Mouse (Mus musculus): ENCODE data around the gene Hadh. TPM values are rescaled to one million over a fixed set of nuclear protein-coding genes. Genes with fewer than 3 reads are reported as not detected.

The Hadh gene
- polyA plus RNA-seq, 1 experiment from 2014 or later, result 73.1 TPM

DNA sequence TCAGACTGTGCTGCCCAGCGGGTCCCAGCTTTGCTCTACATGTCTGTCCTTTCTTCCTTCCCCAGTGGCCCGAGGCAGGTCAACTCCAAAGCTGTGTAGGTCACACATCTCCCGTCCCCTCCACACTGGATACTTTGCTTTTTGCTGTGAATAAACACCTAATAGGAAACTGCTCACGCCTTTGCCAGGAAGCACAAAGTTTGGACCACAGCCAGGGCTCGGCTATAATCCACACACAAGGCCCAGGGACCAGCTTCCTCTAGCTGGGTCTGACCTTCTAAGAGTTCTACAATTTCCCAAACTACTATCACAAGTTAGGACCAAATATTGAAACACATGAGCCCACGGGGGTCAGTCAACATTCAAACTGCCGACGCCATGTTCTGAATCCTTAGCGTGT is 27.2 kb upstream of the Hadh start:
- DNase-seq (ENCODE audit: low spot score), result no peak
- Histone ChIP-seq H3K4me1 (replicated peaks) (peaks cover 12% of the 10 kb centered on the region), H3K27ac (no peak overlapping the region), H3K27me3 (ENCODE audit: insufficient read depth, poor library complexity, severe bottlenecking) (peaks cover 28% of the 10 kb centered on the region), H3K9me3 (no peaks in the 10 kb centered on the region), H3K4me3 (no peak overlapping the region), H3K36me3 (no peaks in the 10 kb centered on the region)
- WGBS, result 86% methylated on average over 9 of the region's 9 CpGs

DNA sequence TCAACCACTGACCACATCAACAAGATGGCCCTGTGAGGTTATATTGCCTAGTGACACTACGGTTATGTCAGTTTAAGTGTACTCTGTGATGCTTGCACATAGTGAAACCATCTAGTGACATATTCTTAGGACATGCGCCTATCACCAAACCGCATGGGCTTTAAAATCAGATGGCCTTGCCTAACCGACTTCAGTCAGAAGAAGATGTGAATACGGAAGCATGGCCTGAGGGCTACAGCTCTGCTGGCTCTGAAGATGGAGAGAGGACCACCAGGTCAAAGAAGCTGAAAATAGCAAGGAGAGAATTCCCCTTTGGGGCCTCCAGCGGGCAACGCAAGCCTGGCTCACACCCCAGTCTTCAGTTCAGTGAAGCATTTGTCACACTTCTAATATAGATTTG is 25.0 kb upstream of the Hadh start:
- no peaks in the 10 kb centered on the region for H3K36me3 ChIP-seq

DNA sequence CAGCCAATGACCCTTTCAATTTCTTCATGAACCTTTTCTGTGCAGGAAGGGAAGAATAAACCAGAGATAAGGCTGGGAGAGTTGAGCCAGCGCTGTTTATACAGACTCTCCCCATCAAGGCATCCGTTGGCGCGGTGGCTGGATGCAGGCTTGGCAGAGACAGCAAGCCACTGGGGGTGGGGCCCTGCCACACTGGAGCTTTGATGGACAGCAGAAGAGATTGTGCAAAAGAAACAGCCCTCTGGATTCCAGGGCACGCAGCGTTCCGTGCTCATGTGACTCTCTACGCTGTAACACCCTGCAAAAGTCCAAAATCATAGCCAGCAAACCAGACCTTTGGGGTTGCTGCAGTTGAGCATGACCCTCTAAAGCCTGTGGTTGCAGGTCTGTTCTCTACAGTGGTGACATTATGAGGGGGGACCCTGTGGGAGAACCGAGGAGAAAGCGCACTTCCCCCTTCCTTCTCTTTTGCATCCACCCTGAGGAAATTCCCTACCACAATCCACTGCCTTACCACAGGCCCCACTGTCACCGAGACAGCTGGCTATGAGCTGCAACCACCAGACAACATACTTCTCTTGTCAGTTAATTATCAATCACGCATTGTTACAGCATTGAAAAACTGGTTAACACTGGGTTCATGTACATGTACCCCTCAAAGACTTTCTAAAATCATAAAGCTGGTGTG is 23.8 kb upstream of the Hadh start:
- no peak for DNase-seq (ENCODE audit: low spot score)
- no peak overlapping the region for H3K27ac ChIP-seq
- H3K4me3 ChIP-seq, result no peak overlapping the region
- no peaks in the 10 kb centered on the region for H3K4me1 ChIP-seq (replicated peaks)
- no peaks in the 10 kb centered on the region for H3K36me3 ChIP-seq
- no peaks in the 10 kb centered on the region for H3K9me3 ChIP-seq
- 0 out of 2 replicates have a peak, but pooled peaks cover 2% of the 10 kb centered on the region for H3K27me3 ChIP-seq (ENCODE audit: insufficient read depth, poor library complexity, severe bottlenecking)
- 91% methylated on average over 12 of the region's 12 CpGs for WGBS

More for the DNA sequence above, 25.0 kb upstream of the Hadh start:
- Histone ChIP-seq H3K4me3 (no peak overlapping the region), H3K27me3 (ENCODE audit: insufficient read depth, poor library complexity, severe bottlenecking) (peaks cover 14% of the 10 kb centered on the region), H3K4me1 (replicated peaks) (no peaks in the 10 kb centered on the region), H3K9me3 (no peaks in the 10 kb centered on the region), H3K27ac (no peak overlapping the region)
- DNase-seq (ENCODE audit: low spot score), result no peak
- 89% methylated on average over 7 of the region's 7 CpGs for WGBS

DNA sequence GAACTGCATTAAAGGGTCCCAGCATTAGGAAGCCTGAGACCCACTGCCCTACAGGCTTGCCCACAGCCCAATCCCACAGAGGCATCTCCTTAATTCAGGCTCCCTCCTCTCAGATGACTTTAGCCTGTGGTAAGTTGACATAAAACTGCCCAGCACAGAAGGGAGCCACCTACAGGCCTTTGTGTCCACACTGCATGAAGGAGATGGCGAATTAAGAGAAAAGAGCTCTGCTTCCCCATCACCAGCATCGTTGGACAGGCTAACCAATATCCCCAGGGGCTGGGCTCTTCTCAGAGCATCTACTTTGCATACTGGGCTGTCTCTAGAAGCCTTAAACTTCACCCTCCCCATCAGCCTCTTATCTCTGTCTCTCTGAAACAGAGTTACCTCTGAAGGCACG is 22.6 kb upstream of the Hadh start:
- H3K4me1 ChIP-seq (replicated peaks), result no peaks in the 10 kb centered on the region
- H3K4me3 ChIP-seq, result no peak overlapping the region
- H3K27ac ChIP-seq, result no peak overlapping the region
- 60% methylated on average over 3 of the region's 3 CpGs for WGBS
- no peak for DNase-seq (ENCODE audit: low spot score)
- no peaks in the 10 kb centered on the region for H3K9me3 ChIP-seq
- H3K36me3 ChIP-seq, result no peaks in the 10 kb centered on the region
- H3K27me3 ChIP-seq (ENCODE audit: insufficient read depth, poor library complexity, severe bottlenecking), result no peaks in the 10 kb centered on the region

DNA sequence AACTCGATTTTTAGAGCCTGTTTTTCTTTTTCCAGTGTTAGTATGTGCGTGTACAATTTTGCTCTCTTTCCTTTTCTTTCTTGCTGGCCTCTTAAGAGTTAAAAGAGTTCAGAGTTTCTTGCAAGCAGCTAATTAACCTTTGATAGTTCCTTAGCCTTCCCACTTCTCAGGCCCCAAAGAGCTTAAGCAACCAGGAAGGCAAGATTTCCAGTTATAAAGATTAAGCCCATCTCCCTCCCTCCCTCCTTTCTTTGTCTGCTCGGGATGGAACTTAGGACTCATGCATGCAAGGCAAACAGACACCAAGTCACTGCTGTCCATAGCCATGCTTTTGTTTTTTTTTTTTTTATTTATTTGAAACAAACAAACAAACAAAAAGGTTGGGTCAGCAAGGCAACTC is 21.1 kb upstream of the Hadh start:
- Histone ChIP-seq H3K27ac (no peak overlapping the region), H3K36me3 (no peaks in the 10 kb centered on the region), H3K27me3 (ENCODE audit: insufficient read depth, poor library complexity, severe bottlenecking) (no peaks in the 10 kb centered on the region), H3K9me3 (no peaks in the 10 kb centered on the region), H3K4me1 (replicated peaks) (no peaks in the 10 kb centered on the region), H3K4me3 (no peak overlapping the region)
- 84% methylated on average over 3 of the region's 3 CpGs for WGBS
- no peak for DNase-seq (ENCODE audit: low spot score)

DNA sequence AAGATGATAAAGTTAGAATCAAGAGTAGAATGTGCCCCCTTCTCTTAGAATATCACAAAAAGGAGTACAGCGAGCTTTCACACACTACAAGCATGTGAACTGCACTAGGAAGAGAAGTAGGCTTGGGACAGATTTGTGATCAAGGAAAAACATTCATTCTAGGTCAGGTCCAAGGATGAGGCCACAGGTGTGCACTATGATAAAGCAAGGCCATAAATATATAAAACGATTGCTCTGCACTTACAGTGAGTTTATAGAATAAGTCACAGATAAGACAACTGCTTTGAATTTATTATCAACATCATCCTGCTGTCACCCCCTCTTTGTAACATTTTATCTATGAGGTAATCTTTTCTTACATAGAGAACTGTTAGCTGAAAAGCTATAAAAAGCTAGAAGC is 20.4 kb upstream of the Hadh start:
- 94% methylated on average over 2 of the region's 2 CpGs for WGBS
- H3K36me3 ChIP-seq, result no peaks in the 10 kb centered on the region
- H3K4me1 ChIP-seq (replicated peaks), result no peaks in the 10 kb centered on the region
- H3K27ac ChIP-seq, result no peak overlapping the region
- DNase-seq (ENCODE audit: low spot score), result no peak
- H3K27me3 ChIP-seq (ENCODE audit: insufficient read depth, poor library complexity, severe bottlenecking), result no peaks in the 10 kb centered on the region
- H3K4me3 ChIP-seq, result no peak overlapping the region
- H3K9me3 ChIP-seq, result no peaks in the 10 kb centered on the region

DNA sequence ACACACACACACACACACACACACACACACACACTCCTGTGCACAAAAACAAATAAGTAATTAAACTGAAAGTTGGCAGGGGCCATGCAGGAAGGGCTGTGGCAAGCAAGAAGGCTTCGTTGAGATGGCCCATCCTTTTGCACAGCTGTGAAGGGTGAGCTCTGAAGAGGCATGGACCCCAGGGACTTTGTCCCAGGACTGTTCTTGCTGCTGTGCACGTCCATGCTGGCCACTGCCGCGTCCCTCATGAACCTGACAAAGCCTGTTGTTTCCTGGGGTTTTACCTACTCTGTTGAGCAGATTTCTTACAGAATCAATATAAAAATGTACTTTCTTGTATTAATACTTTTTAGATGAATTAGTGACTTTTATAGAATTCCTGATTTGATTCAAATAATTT is 20.0 kb upstream of the Hadh start:
- no peaks in the 10 kb centered on the region for H3K4me1 ChIP-seq (replicated peaks)
- DNase-seq (ENCODE audit: low spot score), result no peak
- 87% methylated on average over 4 of the region's 4 CpGs for WGBS
- H3K9me3 ChIP-seq, result no peaks in the 10 kb centered on the region
- no peak overlapping the region for H3K27ac ChIP-seq
- no peaks in the 10 kb centered on the region for H3K36me3 ChIP-seq
- H3K27me3 ChIP-seq (ENCODE audit: insufficient read depth, poor library complexity, severe bottlenecking), result no peaks in the 10 kb centered on the region
- no peak overlapping the region for H3K4me3 ChIP-seq

DNA sequence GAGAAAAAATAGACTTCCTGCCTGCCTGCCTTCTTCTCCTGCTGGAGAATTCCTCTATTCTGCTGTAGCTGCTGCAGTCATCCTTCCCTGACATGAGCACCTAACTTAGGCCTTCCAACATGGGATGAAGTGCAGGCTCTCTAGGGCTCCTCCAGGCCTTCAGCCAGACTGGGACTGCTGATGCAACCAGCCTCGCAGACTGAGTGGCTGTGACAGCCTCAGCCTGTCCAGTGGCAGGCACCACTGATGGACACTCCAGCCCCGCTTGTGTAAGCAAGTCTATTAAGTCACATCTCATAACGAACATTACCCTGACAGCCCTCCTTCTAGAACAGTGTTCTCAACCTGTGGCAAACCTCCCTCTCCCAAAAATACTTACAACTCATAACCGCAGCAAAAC is 2.2 kb upstream of the Hadh start:
- DNase-seq (ENCODE audit: low spot score), result no peak
- no peak overlapping the region for H3K27ac ChIP-seq
- H3K9me3 ChIP-seq, result peaks cover under 1% of the 10 kb centered on the region; the same call in 1 of the 2 replicates
- no peak overlapping the region for H3K4me3 ChIP-seq
- 94% methylated on average over 4 of the region's 4 CpGs for WGBS
- peaks cover 28% of the 10 kb centered on the region for H3K4me1 ChIP-seq (replicated peaks)
- no peaks in the 10 kb centered on the region for H3K36me3 ChIP-seq
- no peaks in the 10 kb centered on the region for H3K27me3 ChIP-seq (ENCODE audit: insufficient read depth, poor library complexity, severe bottlenecking)

DNA sequence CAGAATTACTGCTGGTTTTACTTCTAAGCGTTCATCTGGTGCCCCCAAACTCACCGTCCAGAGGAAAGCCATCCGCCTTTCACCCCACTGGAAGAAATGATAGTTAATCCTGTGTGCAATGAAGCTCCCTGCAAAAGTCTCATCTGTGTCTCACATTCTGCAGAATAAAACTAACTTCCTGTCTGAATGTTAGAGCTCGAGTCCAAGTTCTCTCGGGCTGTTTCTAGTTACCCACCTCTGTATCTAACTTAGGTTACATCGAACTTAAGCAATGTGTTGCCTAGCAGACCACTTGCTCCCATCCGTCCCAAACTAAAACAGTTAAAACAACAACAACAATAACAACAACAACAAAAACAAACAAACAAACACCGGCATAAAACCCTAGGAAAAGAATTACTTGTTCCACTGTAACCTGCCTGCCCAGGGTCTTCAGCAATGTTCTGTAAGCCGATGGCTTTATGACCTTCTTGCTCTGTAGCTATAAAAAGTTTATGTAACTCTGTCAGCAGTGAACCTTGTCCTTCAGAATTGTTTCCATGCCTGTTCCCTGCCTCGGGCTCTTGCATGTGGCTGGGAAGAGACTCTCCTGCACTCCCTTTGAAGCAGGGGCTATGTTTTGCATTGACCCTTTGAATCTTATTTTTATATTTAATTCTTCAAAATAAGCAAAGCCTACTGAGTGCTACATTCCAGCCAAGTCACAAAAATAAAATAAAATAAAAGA is 636 bp upstream of the Hadh start:
- H3K9me3 ChIP-seq, result no peaks in the 10 kb centered on the region
- peaks cover 28% of the 10 kb centered on the region for H3K4me1 ChIP-seq (replicated peaks)
- no peak for DNase-seq (ENCODE audit: low spot score)
- H3K36me3 ChIP-seq, result no peaks in the 10 kb centered on the region
- 65% methylated on average over 10 of the region's 10 CpGs for WGBS
- peak overlapping the region; percentile 82 for H3K4me3 ChIP-seq
- H3K27ac ChIP-seq, result peak overlapping the region; percentile 90
- peaks cover 6% of the 10 kb centered on the region; the same call in 1 of the 2 replicates for H3K27me3 ChIP-seq (ENCODE audit: insufficient read depth, poor library complexity, severe bottlenecking)

DNA sequence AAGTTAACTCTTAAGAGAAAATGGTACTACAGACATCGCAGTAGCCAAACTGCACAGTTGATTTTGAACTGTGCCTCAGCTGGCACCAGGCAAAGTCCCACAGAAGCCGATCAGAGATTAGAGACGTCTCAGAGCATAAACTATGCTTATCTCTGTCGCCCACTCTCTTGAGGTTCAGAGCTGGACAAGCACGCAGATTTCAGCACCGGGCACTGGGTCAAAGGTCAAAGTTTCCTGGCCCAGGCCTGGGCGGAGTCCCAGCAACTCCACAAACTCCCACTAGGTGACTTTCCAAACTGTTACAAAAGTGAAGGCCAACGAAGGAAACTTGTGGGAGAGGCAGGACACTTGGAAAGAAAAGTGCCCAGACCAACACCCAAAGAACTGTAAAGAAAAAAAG is 744 bp downstream of the Hadh start:
- 10% methylated on average over 8 of the region's 8 CpGs for WGBS
- H3K4me3 ChIP-seq, result peak overlapping the region; percentile 82
- no peaks in the 10 kb centered on the region for H3K36me3 ChIP-seq
- peaks cover 28% of the 10 kb centered on the region for H3K4me1 ChIP-seq (replicated peaks)
- DNase-seq (ENCODE audit: low spot score), result peak; percentile 71
- peak overlapping the region; percentile 90 for H3K27ac ChIP-seq
- H3K27me3 ChIP-seq (ENCODE audit: insufficient read depth, poor library complexity, severe bottlenecking), result peaks cover 6% of the 10 kb centered on the region; the same call in 1 of the 2 replicates
- H3K9me3 ChIP-seq, result no peaks in the 10 kb centered on the region

DNA sequence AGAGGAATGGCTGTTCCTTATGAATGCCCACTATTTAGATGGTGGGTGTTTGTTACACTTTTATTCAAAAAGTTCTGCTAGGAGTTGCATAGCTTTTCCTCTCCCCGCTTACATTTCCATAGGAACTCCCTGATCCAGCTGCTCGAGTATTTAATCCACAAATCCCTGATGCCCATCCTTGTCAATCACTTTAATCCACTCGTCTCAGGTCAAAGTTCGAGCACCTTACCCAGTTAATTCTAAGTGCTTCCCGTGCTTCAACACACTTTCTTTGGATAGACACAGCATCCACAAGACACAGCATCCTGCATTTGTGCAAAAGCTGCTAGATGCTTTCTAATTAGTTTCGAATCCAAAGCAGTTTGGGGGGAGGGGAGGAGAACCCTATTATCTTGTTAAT is 1.5 kb downstream of the Hadh start:
- Histone ChIP-seq H3K4me1 (replicated peaks) (peaks cover 28% of the 10 kb centered on the region), H3K4me3 (peak overlapping the region; percentile 82; the same call in 1 of the 2 replicates), H3K9me3 (no peaks in the 10 kb centered on the region), H3K36me3 (no peaks in the 10 kb centered on the region), H3K27ac (no peak overlapping the region), H3K27me3 (ENCODE audit: insufficient read depth, poor library complexity, severe bottlenecking) (peaks cover 6% of the 10 kb centered on the region; the same call in 1 of the 2 replicates)
- whole genome bisulfite sequencing, result 52% methylated on average over 6 of the region's 6 CpGs
- no peak for DNase-seq (ENCODE audit: low spot score)

DNA sequence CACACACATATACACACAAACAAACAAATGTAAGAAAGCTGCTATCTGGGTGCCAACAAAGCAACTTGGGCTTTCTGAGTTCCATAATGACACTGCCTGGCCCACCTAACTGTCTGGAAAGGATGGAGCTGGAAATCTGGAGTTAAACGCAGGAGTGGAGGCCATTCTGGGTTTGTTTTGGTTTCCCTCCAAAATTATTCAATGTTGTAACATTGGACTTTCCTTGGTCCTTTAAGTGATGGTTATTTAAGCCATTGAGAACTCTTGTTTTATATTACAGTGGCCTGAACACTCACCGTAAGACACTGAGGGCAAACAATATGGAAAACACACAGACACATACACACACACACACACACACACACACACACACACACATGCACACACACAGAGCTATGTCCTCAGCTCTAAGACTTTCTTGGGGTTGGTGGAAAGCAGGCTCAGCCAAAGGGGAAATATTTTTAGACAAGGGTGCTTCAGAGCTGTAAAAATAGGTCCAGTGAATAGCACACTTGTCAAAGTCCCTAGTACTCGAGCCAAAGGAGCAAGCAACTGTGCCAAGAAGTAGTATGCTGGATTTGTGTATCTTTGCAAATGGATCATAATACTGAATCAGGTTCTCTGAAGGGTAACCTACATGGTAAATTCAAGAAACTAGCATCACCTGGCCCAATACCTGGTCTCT is 5.4 kb downstream of the Hadh start:
- WGBS, result 92% methylated on average over 3 of the region's 3 CpGs
- no peaks in the 10 kb centered on the region for H3K9me3 ChIP-seq
- H3K36me3 ChIP-seq, result peaks cover 18% of the 10 kb centered on the region
- H3K4me1 ChIP-seq (replicated peaks), result peaks cover 31% of the 10 kb centered on the region
- no peak overlapping the region for H3K4me3 ChIP-seq
- H3K27me3 ChIP-seq (ENCODE audit: insufficient read depth, poor library complexity, severe bottlenecking), result peaks cover 6% of the 10 kb centered on the region; the same call in 1 of the 2 replicates
- DNase-seq (ENCODE audit: low spot score), result no peak
- no peak overlapping the region for H3K27ac ChIP-seq

DNA sequence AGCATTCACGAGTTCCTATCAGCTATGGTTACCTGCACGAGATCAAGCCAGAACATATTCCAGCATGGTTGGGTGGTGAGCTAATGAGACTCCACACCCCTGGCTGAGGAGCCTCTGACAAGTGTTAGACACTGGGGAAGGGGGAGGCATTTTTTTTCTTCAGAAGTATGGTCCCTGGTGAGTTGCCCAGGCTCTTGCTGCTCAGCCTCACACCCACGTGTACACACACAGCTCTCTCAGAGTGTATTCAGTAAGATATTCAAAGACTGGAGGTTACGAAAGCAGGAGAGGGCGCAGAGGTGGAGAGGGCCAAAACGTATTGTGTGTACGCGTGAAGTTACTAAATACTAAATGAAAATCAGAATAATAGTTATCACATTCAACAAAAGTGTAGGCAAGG is 6.4 kb downstream of the Hadh start:
- H3K4me1 ChIP-seq (replicated peaks), result peaks cover 21% of the 10 kb centered on the region
- peaks cover 27% of the 10 kb centered on the region for H3K36me3 ChIP-seq
- H3K9me3 ChIP-seq, result 0 out of 2 replicates have a peak, but pooled peaks cover 4% of the 10 kb centered on the region
- WGBS, result 93% methylated on average over 8 of the region's 8 CpGs
- H3K27ac ChIP-seq, result no peak overlapping the region
- H3K27me3 ChIP-seq (ENCODE audit: insufficient read depth, poor library complexity, severe bottlenecking), result peaks cover 6% of the 10 kb centered on the region; the same call in 1 of the 2 replicates
- no peak for DNase-seq (ENCODE audit: low spot score)
- H3K4me3 ChIP-seq, result no peak overlapping the region
